Mouse (Mus musculus): Measurements from ENCODE around the gene Tmem243.

Gene Tmem243

GRCm38 (mm10) chr5:9173295-9173694 is 72.8 kb downstream of the Tmem243 start:
- DNase-seq (ENCODE audit: low spot score), result no peak

- DNase-seq (ENCODE audit: low spot score), result no peak
Measured at GRCm38 (mm10) chr5:9186467-9186866, 86.0 kb downstream of the Tmem243 start.
